Mouse (Mus musculus) ES-E14 (cell line): ENCODE data around the gene Ccdc51. TPM values are rescaled to one million over a fixed set of nuclear protein-coding genes. Genes with fewer than 3 reads are reported as not detected.

Experiments
- DNase-seq: peaks from one replicate; pipeline ENCODE4 v3.0.0-alpha.2; 2013; ENCODE audit warnings: low read depth, low spot score
- H3K27ac ChIP-seq: 2 replicates; pipeline ENCODE4 v1.5.1; 2012; ENCODE audit warnings: low read depth, mild to moderate bottlenecking, low read length, moderate library complexity, mixed read lengths; ENCODE audit not compliant: poor library complexity, insufficient read depth, severe bottlenecking
- H3K36me3 ChIP-seq: 2 replicates; pipeline ENCODE4 v1.6.1; 2012; ENCODE audit warnings: mild to moderate bottlenecking, low read length, moderate library complexity, mixed read lengths; ENCODE audit not compliant: control insufficient read depth, poor library complexity, insufficient read depth, severe bottlenecking
- H3K4me1 ChIP-seq, 2 experiments: fragments of 150-350 bp in 1 of 2; sonication (generic) in 1 of 2; 2 replicates each; pipeline ENCODE4 v1.6.1; 2012; ENCODE audit warnings: low read length in 2 of 2, mild to moderate bottlenecking in 1 of 2, mixed read lengths in 1 of 2; ENCODE audit not compliant: control insufficient read depth in 2 of 2, insufficient read depth in 2 of 2, poor library complexity in 1 of 2
- H3K4me3 ChIP-seq, 2 experiments: fragments of 150-350 bp in 1 of 2; sonication (generic) in 1 of 2; 2 replicates each; pipeline ENCODE4 v1.5.1; 2012; ENCODE audit warnings: low read length in 2 of 2, low read depth in 1 of 2, mild to moderate bottlenecking in 1 of 2, mixed read lengths in 1 of 2; ENCODE audit not compliant: insufficient read depth in 1 of 2, poor library complexity in 1 of 2, severe bottlenecking in 1 of 2
- H3K9ac ChIP-seq: 2 replicates; pipeline ENCODE4 v1.6.1; 2012; ENCODE audit warnings: low read depth, mild to moderate bottlenecking, low read length, mixed read lengths; ENCODE audit not compliant: poor library complexity, insufficient read depth, severe bottlenecking
- H3K9me3 ChIP-seq: fragments of 150-350 bp; sonication (generic); 2 replicates; pipeline ENCODE4 v1.6.1; 2012; ENCODE audit warnings: low read depth, mild to moderate bottlenecking, low read length; ENCODE audit not compliant: control insufficient read depth, insufficient read depth
- CHD2 ChIP-seq: IDR thresholded peaks from 2 replicates; pipeline ENCODE4 v1.6.1; 2014; ENCODE audit warnings: mild to moderate bottlenecking, low read depth, low read length, inconsistent platforms
- HCFC1 ChIP-seq: IDR thresholded peaks from 2 replicates; pipeline ENCODE4 v1.6.1; 2012; ENCODE audit warnings: low read length, inconsistent platforms, borderline replicate concordance; ENCODE audit not compliant: insufficient read depth
- MAFK ChIP-seq: IDR thresholded peaks from 2 replicates; pipeline ENCODE4 v1.6.1; 2014; ENCODE audit warnings: mild to moderate bottlenecking, low read depth, low read length, inconsistent platforms; ENCODE audit not compliant: insufficient read depth
- ZC3H11A ChIP-seq: IDR thresholded peaks from 2 replicates; pipeline ENCODE4 v1.6.1; 2012; ENCODE audit warnings: low read depth, mild to moderate bottlenecking, inconsistent platforms, low read length, borderline replicate concordance
- ZNF384 ChIP-seq: IDR thresholded peaks from 2 replicates; pipeline ENCODE4 v1.6.1; 2012; ENCODE audit warnings: low read depth, low read length, inconsistent platforms
- in situ Hi-C, 2 experiments: fragments of 600-800 bp; cut with MboI; formaldehyde crosslinking; loops; one replicate each; pipeline ENCODE4 v1.15.1; 2025; ENCODE audit warnings: low sequenced_read_pairs in 2 of 2, inconsistent platforms in 1 of 2; ENCODE audit not compliant: unreplicated experiment in 2 of 2
- total RNA-seq: library from RNA; depleted of rRNA; stranded (reverse); fragments of 300-350 nt; gene quantifications from 2 replicates; pipeline ENCODE4 v1.2.3, GENCODE M21; 2012

Ccdc51 gene
- total RNA-seq, 1 experiment, result 11.8 TPM

DNA sequence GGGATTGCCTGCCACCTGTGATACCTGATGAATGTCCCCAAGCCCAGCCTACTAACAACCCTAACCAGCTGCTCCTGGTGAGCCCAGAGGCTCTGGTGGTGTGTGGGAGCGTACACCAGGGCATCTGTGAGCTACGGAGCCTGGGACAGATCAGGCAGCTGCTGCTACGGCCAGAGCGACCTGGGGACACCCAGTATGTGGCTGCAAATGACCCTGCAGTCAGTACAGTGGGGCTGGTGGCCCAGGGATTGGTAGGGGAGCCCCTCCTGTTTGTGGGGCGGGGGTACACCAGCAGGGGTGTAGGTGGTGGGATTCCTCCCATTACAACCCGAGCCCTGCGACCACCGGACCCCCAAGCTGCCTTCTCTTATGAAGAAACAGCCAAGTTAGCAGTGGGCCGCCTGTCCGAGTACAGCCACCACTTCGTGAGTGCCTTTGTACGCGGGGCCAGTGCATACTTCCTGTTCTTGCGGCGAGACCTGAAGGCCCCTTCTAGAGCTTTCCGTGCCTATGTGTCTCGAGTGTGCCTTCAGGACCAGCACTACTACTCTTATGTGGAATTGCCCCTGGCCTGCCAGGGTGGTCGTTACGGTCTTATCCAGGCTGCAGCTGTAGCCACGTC is 18.1 kb downstream of the Ccdc51 start:
- H3K4me3 ChIP-seq, result no peak overlapping the region
- H3K36me3 ChIP-seq, result peaks cover 35% of the 10 kb centered on the region; the same call in 1 of the 2 replicates
- in situ Hi-C loops, result no loop called here

DNA sequence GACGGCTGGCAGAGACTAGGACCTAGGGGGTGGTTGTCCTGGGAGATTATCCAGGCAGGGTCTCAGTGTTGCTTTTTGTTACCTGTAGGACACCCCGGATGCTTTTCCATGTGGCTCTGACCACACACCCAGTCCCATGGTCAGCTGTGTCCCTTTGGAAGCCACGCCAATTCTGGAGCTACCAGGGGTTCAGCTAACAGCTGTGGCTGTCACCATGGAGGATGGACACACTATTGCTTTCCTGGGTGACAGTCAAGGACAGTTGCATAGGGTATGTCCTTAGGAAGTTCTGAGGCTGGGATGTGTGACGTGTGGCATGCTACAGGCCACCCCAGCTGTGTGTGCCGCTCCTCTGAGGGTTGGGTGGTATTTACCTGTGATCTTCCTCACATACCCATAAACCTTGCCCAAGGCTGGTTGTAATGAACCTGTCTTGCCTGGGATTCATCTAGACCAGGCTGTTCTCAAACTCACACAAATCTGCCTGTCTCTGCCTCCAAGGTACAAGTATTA is 19.7 kb downstream of the Ccdc51 start:
- no peak overlapping the region for H3K27ac ChIP-seq
- DNase-seq, result no peak
- in situ Hi-C loops, result no loop called here
- TF ChIP-seq CHD2, result no peak
- TF ChIP-seq HCFC1, result no peak
- TF ChIP-seq ZNF384, result no peak
- no peak for TF ChIP-seq MAFK
- no peak for TF ChIP-seq ZC3H11A
- H3K4me1 ChIP-seq, result peaks cover 0 to 5% of the 10 kb centered on the region in 2 experiments; a peak in 1 of 4 replicates
- H3K36me3 ChIP-seq, result peaks cover 50% of the 10 kb centered on the region; the same call in 1 of the 2 replicates
- H3K4me3 ChIP-seq, result no peak overlapping the region
- H3K9ac ChIP-seq, result no peak overlapping the region
- no peaks in the 10 kb centered on the region for H3K9me3 ChIP-seq

More for the DNA sequence above, 18.1 kb downstream of the Ccdc51 start:
- Histone ChIP-seq H3K4me1 (peaks cover 0 to 9% of the 10 kb centered on the region in 2 experiments; a peak in 1 of 4 replicates), H3K27ac (no peak overlapping the region), H3K9ac (no peak overlapping the region), H3K9me3 (no peaks in the 10 kb centered on the region)
- TF ChIP-seq CHD2 (no peak), HCFC1 (no peak), MAFK (no peak), ZC3H11A (no peak), ZNF384 (no peak)
- DNase-seq, result no peak

DNA sequence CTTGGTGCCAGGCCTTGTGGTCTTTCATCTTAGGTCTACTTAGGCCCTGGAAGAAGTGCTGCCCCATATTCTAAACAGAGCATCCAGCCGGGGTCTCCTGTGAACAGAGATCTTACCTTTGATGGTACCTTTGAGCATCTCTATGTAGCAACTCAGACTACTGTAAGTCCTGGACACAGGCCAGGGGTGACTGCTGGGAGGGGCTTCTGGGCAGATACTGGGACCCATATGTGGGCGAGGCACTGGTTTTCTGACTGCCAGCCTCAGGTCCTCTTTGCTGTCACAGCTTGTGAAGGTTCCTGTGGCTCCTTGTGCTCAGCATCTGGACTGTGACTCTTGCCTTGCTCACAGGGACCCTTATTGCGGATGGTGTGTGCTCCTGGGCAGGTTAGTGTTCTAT is 20.2 kb downstream of the Ccdc51 start:
- no peak overlapping the region for H3K4me3 ChIP-seq
- no peaks in the 10 kb centered on the region for H3K9me3 ChIP-seq
- peaks cover 51% of the 10 kb centered on the region; the same call in 1 of the 2 replicates for H3K36me3 ChIP-seq
- H3K27ac ChIP-seq, result no peak overlapping the region
- H3K9ac ChIP-seq, result no peak overlapping the region
- TF ChIP-seq ZNF384 (no peak), HCFC1 (no peak), MAFK (no peak)
- H3K4me1 ChIP-seq, result no peaks in the 10 kb centered on the region; a peak in 1 of 4 replicates
- in situ Hi-C loops, result no loop called here
- DNase-seq, result no peak

DNA sequence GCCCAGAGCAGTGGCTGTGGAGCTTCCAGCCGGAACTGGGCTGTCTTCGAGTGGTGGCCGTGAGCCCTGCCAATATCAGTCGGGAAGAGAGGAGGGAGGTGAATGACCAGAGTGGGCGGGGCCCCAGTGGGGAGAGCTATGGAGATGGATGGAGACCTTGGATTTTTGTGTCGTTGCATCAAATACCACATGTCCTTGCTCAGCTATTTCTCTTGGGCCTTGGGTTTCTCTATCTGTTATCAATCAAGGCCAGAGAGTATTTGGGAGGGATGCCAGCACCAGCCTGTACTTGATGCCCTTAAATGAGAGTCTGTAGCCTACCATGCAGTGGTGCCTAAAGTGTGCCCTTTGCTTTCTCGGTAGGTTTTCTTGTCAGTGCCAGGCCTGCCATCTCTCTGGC is 21.0 kb downstream of the Ccdc51 start:
- peaks cover 56% of the 10 kb centered on the region; the same call in 1 of the 2 replicates for H3K36me3 ChIP-seq
- no peak overlapping the region for H3K4me3 ChIP-seq
- H3K27ac ChIP-seq, result no peak overlapping the region
- no peak overlapping the region for H3K9ac ChIP-seq
- no peaks in the 10 kb centered on the region for H3K9me3 ChIP-seq
- no peaks in the 10 kb centered on the region; a peak in 1 of 4 replicates for H3K4me1 ChIP-seq
- no peak for DNase-seq
- TF ChIP-seq HCFC1 (no peak), CHD2 (no peak), ZNF384 (no peak), ZC3H11A (no peak), MAFK (no peak)
- in situ Hi-C loops, result no loop called here

- in situ Hi-C loops, result no loop called here
- H3K9me3 ChIP-seq, result no peaks in the 10 kb centered on the region
These were observed 21.8 kb downstream of the Ccdc51 start for GRCm38 (mm10) chr9:109104083-109104482.

More at GRCm38 (mm10) chr9:109104083-109104482, 21.8 kb downstream of the Ccdc51 start:
- no peaks in the 10 kb centered on the region; a peak in 1 of 4 replicates for H3K4me1 ChIP-seq
- H3K27ac ChIP-seq, result no peak overlapping the region
- no peak for TF ChIP-seq HCFC1
- no peak for TF ChIP-seq CHD2
- TF ChIP-seq ZC3H11A, result no peak
- no peak for TF ChIP-seq MAFK
- no peak for TF ChIP-seq ZNF384
- peaks cover 62% of the 10 kb centered on the region for H3K36me3 ChIP-seq
- DNase-seq, result no peak
- no peak overlapping the region for H3K4me3 ChIP-seq
- H3K9ac ChIP-seq, result no peak overlapping the region
